Mouse (Mus musculus) central nervous system, embryonic 18 days (tissue): ENCODE results near the gene Lst1. TPM values are rescaled to one million over a fixed set of nuclear protein-coding genes. Genes with fewer than 3 reads are reported as not detected.

Source experiments
- polyA plus RNA-seq: library from polyadenylated mRNA; depleted of rRNA; stranded (reverse); fragments of >200 nt; gene quantifications from 2 replicates; pipeline ENCODE4 v1.2.3, GENCODE M21; 2012; rRNA removed

Gene Lst1
- polyA plus RNA-seq, result 15.7 and 18.5 TPM in 2 replicates

DNA sequence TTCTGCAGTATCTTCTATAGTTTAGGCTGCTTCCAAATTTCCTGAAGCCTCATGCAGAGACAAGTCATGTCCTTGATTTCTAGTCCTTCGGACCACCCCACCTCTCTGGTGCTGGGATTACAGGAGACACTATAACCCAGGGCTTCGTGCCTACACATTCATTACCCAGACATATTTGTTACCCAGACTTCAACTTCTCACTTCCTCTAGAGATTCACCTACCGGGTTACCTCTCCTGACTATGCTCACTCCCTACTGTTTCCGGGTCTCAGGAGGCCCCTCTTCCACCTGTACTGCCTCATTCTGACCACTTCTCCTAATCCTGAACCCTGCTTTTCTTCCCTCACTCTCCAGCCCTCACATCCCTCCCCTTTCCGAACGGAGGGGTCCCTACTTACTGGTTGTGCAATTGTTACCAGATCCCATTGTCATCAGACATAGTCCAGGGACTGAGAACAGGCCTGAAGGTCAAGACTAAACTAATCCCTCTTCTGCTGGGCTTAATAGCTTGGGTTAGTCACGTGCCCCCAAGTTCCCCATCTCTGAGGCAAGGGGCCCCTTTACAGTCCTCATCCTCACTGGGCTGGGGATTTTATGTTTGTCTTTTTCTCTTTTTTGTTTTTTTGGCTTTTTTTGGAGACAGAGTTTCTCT lies at the start of gene Lst1:
TSS of gene Lst1 (minus strand) at position 481 of the 652 bp plus-strand sequence.

DNA sequence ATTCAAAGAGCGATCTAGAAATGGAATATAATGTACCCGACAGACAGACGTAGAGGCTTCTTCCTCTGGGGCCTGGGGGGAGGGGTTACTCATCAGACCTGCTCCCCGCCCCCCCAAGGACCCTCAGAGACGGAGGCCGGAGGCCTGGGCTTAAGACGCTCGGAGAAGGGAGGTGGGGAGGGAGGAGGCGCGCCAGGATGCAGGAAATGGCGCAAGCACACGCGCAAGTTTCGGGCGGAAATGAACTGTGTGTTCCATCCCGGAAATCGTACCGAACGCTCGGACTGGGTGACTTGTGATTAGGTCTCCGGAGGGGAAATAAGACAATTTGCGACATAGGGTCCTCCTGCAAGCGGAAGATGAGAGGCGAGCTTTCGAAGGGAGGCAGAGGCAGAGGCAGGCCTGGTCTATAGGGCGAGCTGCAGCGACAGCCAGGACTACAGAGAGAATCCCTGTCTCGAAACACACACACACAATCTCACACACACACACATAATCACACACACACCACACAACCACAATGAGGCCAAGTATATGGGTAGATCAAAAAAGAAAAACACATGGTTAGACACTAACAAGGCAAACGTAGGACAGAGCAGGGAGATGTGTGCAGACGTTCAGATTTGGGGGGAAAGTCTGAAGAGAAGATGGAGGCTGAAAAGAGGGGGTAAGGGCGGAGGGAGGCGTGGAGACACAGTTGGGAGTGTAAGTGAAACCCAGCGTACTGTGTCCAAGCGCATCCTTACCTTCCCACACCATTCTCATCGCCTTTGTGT lies 47.6 kb upstream of the Lst1 start, which contains the start of gene Nfkbil1:
TSS of gene Nfkbil1 (minus strand) at position 179 of the 776 bp plus-strand sequence.

DNA sequence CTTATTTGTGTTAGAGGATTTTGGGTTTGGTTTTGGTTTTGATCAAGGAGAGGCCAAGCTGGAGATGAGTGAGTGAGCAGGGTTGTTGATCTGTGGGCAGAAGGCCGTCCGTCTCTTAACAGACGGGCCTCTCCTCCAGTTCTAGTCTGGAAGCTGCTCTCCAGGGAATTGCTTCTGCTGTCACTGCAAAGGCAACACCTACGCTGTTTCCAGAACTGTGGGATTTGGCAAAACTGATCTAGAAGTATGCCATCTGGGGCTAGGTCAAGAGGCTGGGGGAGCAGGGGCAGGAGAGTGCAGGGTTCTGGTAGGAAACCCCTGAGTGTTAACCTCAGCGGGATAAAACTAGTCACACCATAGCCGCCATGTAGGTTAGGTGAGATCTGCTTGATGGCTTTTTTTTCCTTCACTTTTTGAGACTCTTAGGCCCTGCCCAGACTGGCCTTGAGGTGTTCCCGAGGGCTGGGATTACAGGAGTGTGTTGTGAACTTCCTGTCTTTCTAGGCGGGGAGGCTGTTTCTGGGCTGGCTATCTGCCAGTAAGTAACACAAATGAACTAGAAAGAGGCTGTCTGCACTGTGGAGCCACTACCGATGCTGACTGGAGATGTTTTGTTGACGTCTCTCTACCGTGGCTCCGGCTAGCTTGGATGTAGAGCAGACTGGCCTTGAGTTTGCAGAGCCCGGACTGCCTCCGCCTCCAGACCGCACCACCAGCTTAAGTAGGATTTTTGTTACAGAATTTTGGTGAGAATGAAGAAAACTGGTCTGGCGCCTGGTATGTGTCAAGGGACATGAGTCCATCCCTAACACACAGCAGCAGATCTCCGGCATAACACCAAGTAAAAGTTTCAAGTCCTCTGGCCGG lies 45.1 kb upstream of the Lst1 start, which contains the start of gene Atp6v1g2:
TSS of gene Atp6v1g2 (plus strand) at position 547 of the 867 bp plus-strand sequence.

DNA sequence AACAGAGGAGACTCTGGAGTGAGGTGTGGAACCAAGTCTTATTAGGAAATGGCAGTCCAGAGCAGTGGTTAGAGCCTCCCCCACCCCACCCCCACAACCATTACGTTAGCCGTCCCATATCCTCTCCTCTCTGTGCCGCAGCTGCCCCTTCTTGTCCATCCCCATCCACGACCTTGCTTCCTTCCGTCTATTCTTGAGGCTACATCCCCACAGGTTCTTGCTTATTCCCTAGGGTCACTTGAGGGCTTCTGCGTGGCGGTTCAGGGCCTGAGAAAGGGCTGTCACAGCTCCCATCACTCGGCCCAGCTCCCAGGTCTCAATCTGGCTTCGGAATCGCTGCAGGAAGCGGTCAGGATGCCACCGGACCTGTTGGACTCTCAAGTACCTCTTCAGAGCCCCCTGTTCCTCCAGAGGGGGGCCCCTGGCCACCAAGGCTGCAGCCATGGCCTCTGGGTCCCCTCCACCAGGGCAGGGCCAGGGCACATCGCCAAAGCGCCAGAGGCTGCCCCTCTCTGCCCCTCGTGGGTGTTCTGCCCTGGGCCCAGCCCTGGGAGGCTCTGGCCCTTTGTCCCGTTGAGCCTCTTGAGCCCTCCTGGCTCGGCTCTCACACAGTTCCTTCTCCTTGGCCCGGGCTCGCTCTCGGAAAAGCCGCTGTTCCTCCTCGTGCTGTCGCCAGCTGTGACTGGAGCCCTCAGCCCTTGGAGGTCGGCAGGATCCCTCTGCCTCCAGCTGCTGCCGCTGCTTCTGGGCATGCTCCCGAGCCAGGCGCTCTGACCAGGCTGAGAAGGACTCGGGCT lies 32.1 kb upstream of the Lst1 start, which contains the start of gene Gm16181:
TSS of gene Gm16181 (plus strand) at position 679 of the 797 bp plus-strand sequence.

DNA sequence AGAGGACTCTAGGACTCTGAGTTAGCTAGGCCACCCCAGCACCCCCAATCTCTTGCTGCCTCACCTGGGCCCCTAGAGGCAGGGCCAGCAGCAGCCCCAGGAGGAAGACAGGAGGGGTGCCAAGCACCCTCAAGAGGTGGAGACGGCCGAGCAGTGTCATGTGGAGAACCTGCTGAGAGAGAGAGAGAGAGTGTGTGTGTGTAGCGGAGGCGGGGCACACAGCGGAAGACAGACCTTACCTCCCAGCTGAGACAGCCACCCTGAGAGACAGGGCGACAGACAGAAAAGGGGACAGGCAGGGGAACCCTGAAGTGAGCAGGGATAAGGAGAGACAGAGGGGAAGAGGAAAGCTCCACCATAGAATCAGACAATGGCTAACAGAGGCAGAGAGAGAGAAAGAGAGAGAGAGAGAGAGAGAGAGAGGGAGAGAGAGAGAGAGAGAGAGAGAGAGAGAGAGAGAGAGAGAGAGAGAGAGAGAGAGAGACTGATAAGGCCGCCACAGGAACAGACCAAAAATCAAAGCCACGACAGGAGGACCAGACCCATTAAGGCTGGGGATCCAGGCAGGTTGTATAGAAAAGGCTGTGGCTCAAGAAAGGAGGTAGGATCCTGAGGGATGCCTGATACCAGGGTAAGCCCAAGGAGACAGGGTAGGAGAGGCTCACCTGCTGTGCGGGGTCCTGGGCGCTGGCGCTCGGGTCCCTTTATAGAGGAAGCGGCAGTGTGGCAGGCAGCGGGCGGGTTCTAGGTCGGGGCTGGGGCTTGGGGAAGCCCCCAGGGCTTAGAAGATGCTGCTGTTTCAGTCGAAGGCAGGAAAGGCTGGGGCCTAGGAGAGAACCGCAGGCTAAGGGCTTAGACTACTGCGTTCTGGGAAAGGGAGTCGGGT lies 16.5 kb upstream of the Lst1 start, which contains the start of gene Lta:
TSS of gene Lta (minus strand) at position 858 of the 886 bp plus-strand sequence.

DNA sequence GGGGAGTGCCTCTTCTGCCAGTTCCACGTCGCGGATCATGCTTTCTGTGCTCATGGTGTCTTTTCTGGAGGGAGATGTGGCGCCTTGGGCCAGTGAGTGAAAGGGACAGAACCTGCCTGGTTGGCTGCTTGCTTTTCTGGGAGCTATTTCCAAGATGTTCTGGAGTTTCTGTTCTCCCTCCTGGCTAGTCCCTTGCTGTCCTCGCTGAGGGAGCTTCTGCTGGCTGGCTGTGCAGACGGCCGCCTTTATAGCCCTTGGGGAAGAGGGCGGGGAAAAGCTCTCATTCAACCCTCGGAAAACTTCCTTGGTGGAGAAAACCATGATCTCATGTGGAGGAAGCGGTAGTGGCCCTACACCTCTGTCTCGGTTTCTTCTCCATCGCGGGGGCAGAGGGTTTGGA lies 13.5 kb upstream of the Lst1 start, which contains the start of gene Tnf:
TSS of gene Tnf (minus strand) at position 221 of the 400 bp plus-strand sequence.

DNA sequence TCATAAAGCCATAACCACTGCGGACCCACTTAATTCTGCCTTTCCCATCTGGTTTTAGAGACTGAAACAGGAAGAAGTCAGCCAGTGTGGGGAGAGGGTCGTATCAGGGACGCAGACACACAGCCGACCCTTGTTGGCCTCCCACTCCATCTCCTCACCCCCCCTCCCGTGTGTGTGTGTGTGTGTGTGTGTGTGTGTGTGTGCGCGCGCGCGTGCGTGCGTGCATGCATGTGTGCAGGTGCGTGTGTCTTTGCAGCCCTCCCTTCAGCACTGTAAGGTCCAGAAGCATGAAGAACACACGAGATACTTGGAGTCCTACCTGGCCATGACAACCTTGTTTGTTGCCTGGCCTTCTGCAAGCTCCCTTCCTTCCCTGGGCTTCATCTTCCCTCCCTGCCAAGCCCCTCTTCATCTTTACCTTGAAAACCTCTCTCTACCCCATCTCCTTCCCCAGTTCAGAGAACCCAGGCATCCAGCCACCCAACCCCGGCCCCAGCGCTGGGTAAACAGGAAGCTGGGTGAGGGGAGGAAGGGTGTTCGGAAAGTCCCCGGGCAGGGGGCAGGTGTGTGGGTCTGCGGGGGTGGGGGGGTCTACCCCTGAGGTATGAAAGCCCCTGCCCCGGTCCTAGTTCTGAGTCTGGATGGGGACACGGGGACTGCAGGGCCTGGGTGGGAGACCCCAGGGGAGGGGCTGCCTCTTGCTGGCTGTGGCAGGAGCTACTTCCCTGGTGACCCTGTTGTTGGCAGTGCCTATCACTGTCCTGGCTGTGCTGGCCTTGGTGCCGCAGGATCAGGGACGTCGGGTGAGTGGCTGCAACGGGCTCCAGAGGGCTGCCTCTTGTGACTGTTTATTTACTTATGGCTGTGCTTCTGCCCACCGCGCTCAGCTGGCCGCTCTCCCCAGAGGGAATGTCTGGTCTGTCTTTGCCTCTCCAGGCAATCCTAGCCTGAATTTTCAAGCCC lies 5.9 kb upstream of the Lst1 start, which contains the start of gene Ltb:
TSS of gene Ltb (plus strand) at position 559 of the 963 bp plus-strand sequence.

DNA sequence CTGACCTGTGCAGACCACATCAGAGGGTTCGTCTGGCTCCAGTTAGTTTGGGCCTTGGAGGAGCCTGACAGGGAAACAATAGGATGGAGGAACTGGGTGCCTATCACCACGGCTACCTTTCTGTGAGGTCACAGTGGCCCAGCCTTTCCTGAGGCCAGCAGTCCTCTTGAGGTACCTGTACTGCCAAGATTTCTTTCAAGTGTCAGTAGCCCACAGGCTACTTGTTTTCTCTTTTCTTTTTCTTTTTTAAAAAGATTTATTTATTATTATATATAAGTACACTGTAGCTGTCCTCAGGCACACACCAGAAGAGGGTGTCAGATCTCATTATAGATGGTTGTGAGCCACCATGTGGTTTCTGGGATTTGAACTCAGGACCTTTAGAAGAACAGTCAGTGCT lies 12.3 kb downstream of the Lst1 start, which contains the start of gene Aif1:
TSS of gene Aif1 (minus strand) at position 101 of the 400 bp plus-strand sequence.

DNA sequence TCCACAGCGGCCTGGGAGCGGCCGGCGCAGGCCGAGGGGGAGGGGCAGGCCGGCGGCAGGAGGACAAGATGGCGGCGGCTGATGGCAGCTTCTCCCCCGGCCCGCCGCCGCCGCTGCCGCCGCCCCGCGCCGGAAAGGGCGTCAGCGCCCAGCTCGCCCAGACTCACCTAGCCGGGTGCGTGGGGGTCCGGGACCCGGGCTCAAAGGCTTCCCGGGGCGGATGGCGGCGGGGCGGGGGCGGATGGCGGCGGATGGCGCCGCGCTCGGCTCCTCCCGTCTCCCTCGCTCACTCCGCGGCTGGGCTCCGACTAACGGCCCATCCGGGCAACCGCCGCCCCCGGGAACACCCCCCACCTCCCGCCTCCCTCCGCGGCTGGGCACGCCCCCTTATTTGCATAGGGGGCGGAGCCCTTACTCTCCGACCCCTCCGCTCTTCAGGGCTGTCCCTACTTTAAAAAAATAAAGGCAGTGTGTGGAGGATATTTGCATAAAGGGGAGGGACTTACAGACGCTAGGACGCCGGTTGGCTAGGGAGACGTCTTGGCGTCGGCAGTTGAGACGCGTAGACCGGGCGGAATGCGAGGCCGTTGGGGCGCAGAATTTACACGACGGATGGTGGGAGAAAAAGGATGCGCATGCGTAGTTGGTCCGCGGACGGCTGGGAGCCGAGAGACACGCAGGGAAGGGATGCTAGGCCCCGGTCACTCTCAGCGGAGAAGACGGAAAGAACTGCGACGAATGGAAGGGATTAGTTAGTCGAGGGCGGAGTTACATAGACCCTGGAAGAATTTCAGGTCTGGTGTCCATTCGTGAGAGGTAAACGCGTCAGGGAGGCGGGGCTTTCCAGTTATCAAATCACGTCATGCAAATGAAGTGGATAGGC lies 23.4 kb downstream of the Lst1 start, which contains the start of gene Prrc2a:
TSS of gene Prrc2a (minus strand) at position 330 of the 883 bp plus-strand sequence.

Other genes starting within 250 kb of the Lst1 start
- 8.8 and 9.7 TPM in 2 replicates for gene Hspa1b, start 229.2 kb downstream of the Lst1 start, polyA plus RNA-seq
- not detected in 2 replicates for gene Gm20481, start 218.5 kb downstream of the Lst1 start, polyA plus RNA-seq
- 13.2 and 13.5 TPM in 2 replicates for gene Hspa1a, start 216.3 kb downstream of the Lst1 start, polyA plus RNA-seq
- gene Hspa1l, start 215.7 kb downstream of the Lst1 start, polyA plus RNA-seq, result 0.62 and 0.90 TPM in 2 replicates
- gene Lsm2, start 206.6 kb downstream of the Lst1 start, polyA plus RNA-seq, result 93.6 and 101 TPM in 2 replicates
- gene Vars, start 187.5 kb downstream of the Lst1 start, polyA plus RNA-seq, result 78.1 and 85.3 TPM in 2 replicates
- gene Vwa7, start 171.9 kb downstream of the Lst1 start, polyA plus RNA-seq, result 0.48 TPM in 2 replicates
- gene Sapcd1, start 160.4 kb downstream of the Lst1 start, polyA plus RNA-seq, result 2.1 and 2.3 TPM in 2 replicates
- 2.7 and 3.0 TPM in 2 replicates for gene Msh5, start 141.7 kb downstream of the Lst1 start, polyA plus RNA-seq
- 45.7 and 47.6 TPM in 2 replicates for gene Clic1, start 138.5 kb downstream of the Lst1 start, polyA plus RNA-seq
- 243 and 254 TPM in 2 replicates for gene Ddah2, start 129.4 kb downstream of the Lst1 start, polyA plus RNA-seq
- 2.1 TPM in 1 of 2 replicates, not detected in the other for gene Ly6g6c, start 123.1 kb downstream of the Lst1 start, polyA plus RNA-seq
- gene Mpig6b, start 122.3 kb downstream of the Lst1 start, polyA plus RNA-seq, result 0.03 and 0.10 TPM in 2 replicates
- gene Ly6g6e, start 111.5 kb downstream of the Lst1 start, polyA plus RNA-seq, result 6.6 and 10.1 TPM in 2 replicates
- gene Ly6g6d, start 110.4 kb downstream of the Lst1 start, polyA plus RNA-seq, result 1.3 and 1.6 TPM in 2 replicates
- gene Ly6g6f, start 102.8 kb downstream of the Lst1 start, polyA plus RNA-seq, result 0.09 and 0.19 TPM in 2 replicates
- 110 and 114 TPM in 2 replicates for gene Abhd16a, start 99.2 kb downstream of the Lst1 start, polyA plus RNA-seq
- gene Ly6g5c, start 80.2 kb downstream of the Lst1 start, polyA plus RNA-seq, result not detected in 2 replicates
- 2.3 TPM in 2 replicates for gene Ly6g5b, start 73.0 kb downstream of the Lst1 start, polyA plus RNA-seq
- gene Gpank1, start 67.0 kb downstream of the Lst1 start, polyA plus RNA-seq, result 17.4 and 18.3 TPM in 2 replicates
- gene Csnk2b, start 66.4 kb downstream of the Lst1 start, polyA plus RNA-seq, result 170 and 198 TPM in 2 replicates
- 5.2 and 5.6 TPM in 2 replicates for gene D17H6S53E, start 62.1 kb downstream of the Lst1 start, polyA plus RNA-seq
- 0.65 and 0.84 TPM in 2 replicates for gene Apom, start 56.4 kb downstream of the Lst1 start, polyA plus RNA-seq
- 237 and 290 TPM in 2 replicates for gene Bag6, start 53.3 kb downstream of the Lst1 start, polyA plus RNA-seq
- gene Prrc2a, start 23.5 kb downstream of the Lst1 start, polyA plus RNA-seq, result 228 and 250 TPM in 2 replicates
- gene Aif1, start 12.4 kb downstream of the Lst1 start, polyA plus RNA-seq, result 3.7 and 3.9 TPM in 2 replicates
- gene Ltb, start 6.0 kb upstream of the Lst1 start, polyA plus RNA-seq, result 0.76 and 0.84 TPM in 2 replicates
- gene Tnf, start 13.6 kb upstream of the Lst1 start, polyA plus RNA-seq, result 0.05 TPM in 2 replicates
- gene Lta, start 16.9 kb upstream of the Lst1 start, polyA plus RNA-seq, result 0.57 and 0.62 TPM in 2 replicates
- gene Gm16181, start 32.4 kb upstream of the Lst1 start, polyA plus RNA-seq, result not detected in 2 replicates
- gene Atp6v1g2, start 45.2 kb upstream of the Lst1 start, polyA plus RNA-seq, result 147 and 148 TPM in 2 replicates
- gene Nfkbil1, start 47.4 kb upstream of the Lst1 start, polyA plus RNA-seq, result 14.3 and 14.8 TPM in 2 replicates
- 727 and 778 TPM in 2 replicates for gene Ddx39b, start 53.3 kb upstream of the Lst1 start, polyA plus RNA-seq
- 60.4 and 60.8 TPM in 2 replicates for gene H2-D1, start 74.3 kb upstream of the Lst1 start, polyA plus RNA-seq
- 0.27 and 0.48 TPM in 2 replicates for gene H2-Q1, start 132.0 kb upstream of the Lst1 start, polyA plus RNA-seq
- gene H2-Q2, start 153.8 kb upstream of the Lst1 start, polyA plus RNA-seq, result 7.8 and 8.7 TPM in 2 replicates
- 3.3 and 3.5 TPM in 2 replicates for gene H2-Q4, start 191.2 kb upstream of the Lst1 start, polyA plus RNA-seq
- 1.0 and 1.2 TPM in 2 replicates for gene H2-Q6, start 236.4 kb upstream of the Lst1 start, polyA plus RNA-seq